Mouse (Mus musculus) thymus, adult 2 months (tissue): ENCODE data around the gene Actg2.

Experiments used
- CTCF ChIP-seq: fragments of 200-500 bp; IDR thresholded peaks from 2 replicates; pipeline ENCODE4 v1.5.1; 2012; ENCODE audit warnings: mild to moderate bottlenecking, control low read depth, low read length, moderate library complexity, borderline replicate concordance; ENCODE audit not compliant: control insufficient read depth, poor library complexity, insufficient read depth; ENCODE audit errors: extremely low read depth
- POLR2A ChIP-seq: fragments of 200-500 bp; IDR thresholded peaks from 2 replicates; pipeline ENCODE4 v1.6.1; 2012; ENCODE audit warnings: mild to moderate bottlenecking, low read length, control low read depth, moderate library complexity; ENCODE audit not compliant: control insufficient read depth, poor library complexity, insufficient read depth; ENCODE audit errors: extremely low read depth

DNA sequence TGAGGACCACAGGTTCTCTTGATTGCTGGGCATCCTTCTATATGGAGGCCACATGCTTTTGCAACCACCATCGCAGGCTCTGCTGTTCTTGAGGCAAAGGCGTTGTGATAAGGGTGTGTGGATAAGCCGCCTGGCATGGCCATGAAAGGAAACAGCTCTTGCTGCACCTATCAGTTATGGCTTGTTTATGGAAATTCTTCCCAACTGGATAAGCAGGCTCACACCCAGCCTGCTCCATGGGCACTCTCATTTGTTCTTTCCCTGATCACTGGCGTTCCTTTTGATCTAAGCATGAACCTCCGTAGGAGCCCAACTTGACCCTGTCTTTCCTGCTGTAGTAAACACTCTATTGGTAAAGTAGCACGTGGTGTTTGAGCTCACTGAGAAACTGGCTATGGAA, 14.3 kb downstream of the Actg2 start:
- no peak for TF ChIP-seq CTCF
- no peak for TF ChIP-seq POLR2A
